Mouse (Mus musculus): ENCODE measurements around the gene Txlnb.
A peak's percentile ranks its signal among the peaks of the same experiment; 100 is the strongest.
"Not testable (repeated sequence)": the region's sequence is repeated elsewhere in the genome, so short reads cannot be mapped to it uniquely, and the experiment has no call there.

The Txlnb gene

DNA sequence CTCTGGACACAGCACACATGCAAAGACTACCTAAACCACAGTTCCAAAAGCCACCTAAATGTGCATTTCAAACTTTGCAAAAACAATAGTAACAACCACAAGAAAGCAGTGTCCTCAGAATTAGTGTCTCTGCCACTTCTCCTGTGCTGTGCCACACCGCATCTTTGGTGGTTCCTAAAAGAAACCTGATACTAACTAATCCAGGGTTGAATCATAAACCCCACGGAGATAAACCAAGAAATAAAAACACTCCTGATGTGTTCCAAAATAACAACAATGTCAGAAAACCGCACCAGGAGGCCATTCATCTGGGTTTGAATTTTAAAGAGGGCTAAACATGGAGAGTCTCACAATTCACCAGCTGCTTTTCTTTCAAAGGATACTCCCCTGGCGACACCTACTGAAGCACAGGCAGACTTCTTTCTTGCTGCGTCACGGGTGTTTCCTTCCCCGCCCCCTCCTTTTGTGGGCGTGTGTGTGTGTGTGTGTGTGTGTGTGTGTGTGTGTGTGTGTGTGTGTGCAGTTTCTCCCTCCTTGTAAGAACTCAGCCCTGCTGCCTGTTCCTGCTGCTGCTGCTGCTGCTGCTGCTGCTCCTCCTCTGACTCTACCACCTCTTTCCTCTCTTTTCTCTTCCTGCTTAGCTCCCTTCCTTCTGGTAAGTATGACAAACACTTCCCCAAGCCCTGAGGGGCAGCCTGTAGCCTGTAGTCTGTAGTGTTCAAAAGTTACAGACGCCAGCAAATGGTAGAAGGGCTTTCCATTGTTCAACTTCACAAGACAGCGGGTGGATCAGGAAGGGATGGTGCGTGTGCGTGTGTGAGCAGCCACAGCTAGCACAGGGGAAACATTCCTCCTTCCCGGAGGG, at the start of gene Txlnb:
Txlnb (plus strand) TSS at position 460 of the 865 bp plus-strand sequence.
- peak; percentile 84 for DNase-seq (ENCODE audit: low read depth)

DNA sequence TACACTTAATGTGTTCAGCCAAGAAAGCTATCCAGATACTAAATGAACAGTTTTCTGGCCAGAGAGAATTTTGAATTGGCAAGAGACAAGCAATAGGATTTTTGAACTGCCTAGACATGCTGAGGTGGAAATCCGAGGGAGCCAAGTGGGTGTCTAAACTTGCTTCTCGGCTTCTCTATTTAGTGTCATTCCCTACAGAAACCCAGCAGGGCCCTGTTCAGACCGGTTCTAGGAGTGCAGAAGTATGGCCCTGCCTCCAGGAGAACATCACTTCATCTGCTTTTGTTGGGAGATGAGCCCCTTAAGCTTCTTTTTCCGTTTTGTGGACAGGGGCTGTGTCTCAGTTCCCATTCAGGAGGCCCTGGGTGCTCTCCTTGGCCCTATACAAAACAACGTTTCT, 43.5 kb upstream of the Txlnb start:
- DNase-seq (ENCODE audit: low read depth) = no peak

DNA sequence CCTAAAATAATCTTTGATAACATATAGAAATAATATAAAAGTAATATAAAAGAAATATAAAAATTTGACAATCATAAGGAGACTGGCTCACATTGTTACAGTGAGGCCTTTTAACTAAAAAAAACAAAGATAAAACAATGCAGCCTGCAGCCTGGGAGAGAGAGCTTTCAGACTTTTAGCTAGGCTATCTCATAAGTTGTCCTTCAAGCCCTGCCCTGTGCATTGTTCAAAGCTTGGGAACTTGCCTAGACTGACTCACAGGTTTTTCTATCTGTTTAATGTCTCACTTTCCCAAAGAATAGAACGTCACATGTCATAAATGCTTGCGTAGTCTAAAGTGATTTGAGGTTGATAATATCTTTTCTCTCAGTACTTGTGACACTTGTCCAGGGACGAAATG, 36.3 kb upstream of the Txlnb start:
- DNase-seq (ENCODE audit: low read depth) = no peak

DNA sequence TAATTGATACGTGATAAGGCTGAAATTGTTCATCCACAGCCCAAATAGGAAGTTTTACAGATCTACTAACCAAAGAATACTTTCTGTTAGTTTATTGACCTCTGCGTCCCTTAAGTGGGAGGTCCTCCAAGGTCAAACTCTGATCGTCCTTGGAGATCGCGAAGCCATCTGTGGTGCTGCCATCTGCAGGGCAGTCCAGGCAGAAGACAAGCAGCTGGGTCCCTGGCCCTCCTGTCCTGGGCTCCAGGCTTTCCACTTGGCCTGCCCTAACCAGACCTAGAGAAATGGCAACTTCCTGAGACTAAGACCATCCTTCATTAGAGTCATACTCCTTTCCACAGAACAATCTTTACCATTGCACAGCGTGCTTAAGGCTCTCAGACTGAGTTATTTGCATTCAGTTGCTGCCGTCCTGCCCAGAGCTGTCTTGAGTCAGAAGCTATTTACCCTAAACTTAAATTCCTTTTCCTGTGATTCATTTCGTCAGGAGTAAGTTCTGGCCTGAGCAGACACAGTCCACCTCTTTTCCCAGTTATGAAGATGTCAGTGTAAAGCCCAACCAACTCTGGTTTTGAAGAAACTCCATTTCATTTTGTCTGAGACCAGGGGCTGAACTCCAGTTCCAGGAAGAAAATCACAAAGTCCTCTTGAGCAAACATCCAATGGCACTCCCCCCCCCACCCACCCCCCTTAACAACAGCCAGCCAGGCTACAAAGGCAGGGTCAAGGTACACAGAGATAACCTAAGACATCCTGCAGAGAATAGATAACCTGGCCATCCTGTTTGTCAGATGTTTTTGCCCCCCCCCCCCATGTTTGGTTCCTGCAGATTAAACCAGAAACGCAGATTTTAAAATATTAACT, 35.0 kb upstream of the Txlnb start:
- no peak for DNase-seq (ENCODE audit: low read depth)

- no peak for DNase-seq (ENCODE audit: low read depth)
Observed at GRCm38 (mm10) chr10:17761652-17762051, 34.4 kb upstream of the Txlnb start.

GRCm38 (mm10) chr10:17762946-17763345, 33.1 kb upstream of the Txlnb start:
- no peak for DNase-seq (ENCODE audit: low read depth)

DNA sequence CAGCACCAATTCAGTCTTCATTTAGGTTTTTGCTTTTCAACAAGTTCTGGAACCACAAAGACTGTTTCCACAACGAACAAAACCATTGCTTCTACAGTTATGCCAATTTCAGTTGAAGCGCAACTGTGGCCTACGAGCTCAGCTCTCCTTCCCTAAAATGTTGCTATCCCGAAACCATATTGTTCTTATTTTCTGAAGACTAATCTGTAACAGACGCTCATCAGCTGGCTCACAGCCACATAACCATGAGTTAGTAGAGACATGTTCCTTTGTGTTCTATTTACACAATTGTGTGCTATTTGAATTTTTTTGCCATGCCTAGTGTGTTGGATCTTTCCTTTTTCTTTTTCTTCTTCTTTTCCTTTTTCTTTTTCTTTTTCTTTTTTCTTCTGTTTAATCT, 26.2 kb upstream of the Txlnb start:
- DNase-seq (ENCODE audit: low read depth) = no peak

- peak; percentile 81 for DNase-seq (ENCODE audit: low read depth)
Observed at GRCm38 (mm10) chr10:17772364-17772763, 23.7 kb upstream of the Txlnb start.

DNA sequence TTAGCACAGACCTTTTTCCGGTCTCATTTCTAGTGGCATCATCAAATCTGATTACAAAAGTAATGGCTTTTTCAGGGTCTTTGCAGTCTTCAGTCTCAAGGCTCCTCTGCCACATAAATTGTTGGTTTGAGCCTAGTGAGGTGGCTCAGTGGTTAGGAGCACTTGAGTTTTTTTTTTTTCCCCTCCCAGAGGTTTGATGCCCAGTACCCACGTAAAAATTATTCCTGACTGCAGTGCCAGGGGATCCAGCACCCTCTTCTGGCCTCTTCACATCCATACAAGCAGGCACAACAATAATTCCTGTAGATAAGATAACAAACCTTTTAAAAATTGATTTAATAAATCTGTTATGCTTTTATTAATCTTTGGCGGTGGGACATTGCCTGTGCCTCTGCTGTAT, 21.7 kb upstream of the Txlnb start:
- DNase-seq (ENCODE audit: low read depth) = no peak

DNA sequence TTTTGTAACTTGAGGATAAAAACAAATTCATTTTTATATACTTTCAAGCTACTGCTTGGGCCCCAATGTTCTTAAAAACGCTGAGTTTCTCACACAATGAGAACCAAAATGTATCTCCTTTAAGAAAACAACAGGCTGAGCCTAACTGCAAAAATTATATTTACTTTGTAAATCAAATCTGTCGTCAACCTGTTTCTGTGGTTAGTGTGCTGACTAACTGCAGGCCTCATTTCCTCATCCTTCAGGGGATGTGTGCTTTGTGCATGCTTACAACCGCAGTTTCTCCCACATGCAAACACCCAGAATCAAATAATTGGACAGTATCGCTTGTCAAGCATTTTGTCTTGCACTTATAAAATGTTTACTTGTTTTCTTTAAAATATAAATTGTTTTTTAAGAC, 20.9 kb upstream of the Txlnb start:
- peak; percentile 32 for DNase-seq (ENCODE audit: low read depth)

DNA sequence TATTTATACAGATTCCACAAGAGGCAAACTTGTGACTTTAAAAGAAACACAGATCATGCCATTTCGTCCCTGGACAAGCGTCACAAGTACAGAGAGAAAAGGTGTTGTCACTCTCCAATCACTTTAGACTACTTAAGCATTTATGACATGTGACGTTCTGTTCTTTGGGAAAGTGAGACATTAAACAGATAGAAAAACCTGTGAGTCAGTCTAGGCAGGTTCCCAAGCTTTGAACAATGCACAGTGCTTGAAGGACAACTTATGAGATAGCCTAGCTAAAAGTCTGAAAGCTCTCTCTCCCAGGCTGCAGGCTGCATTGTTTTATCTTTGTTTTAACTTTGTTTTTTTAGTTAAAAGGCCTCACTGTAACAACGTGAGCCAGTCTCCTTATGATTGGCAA, 19.3 kb upstream of the Txlnb start:
- DNase-seq (ENCODE audit: low read depth) = not testable (repeated sequence)

DNA sequence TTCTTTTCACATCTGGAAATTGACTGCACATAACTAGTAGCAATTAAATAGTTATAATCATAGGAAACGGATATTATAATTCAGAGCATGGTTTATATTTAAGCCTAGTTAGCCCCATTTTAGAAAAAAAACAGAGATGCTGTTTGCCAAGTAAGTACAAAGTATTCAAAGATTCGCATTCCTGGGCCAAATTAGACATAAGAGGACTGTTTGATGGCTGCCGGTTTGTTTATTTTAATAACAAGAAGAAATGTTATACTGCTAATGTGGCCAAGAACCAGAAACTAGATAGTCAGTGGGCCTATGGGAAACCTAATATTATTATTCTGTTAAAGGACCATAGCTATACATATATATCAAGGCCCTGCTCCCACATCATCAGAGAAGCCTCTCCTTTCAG, 9.3 kb upstream of the Txlnb start:
- no peak for DNase-seq (ENCODE audit: low read depth)

DNA sequence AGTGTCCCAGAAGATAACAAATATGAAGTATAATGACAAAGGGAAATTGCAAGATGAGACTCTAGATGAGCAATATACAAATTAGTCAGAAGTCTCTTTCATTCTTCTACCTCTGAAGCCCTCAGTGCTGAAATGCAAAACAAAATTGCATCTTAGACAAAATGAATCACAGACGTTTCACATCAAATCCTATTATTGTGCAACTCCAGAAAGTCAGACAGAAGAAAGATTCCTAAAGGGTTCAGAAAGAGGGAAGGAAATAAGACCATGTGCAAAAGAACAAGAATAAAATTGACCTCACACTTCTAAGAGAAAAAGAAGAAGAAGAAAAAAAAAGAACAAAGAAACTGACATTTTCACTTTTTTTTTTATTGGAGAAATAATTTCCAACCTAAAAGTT, 8.1 kb upstream of the Txlnb start:
- no peak for DNase-seq (ENCODE audit: low read depth)

- DNase-seq (ENCODE audit: low read depth) = no peak
Observed at GRCm38 (mm10) chr10:17788347-17788746, 7.7 kb upstream of the Txlnb start.

- no peak for DNase-seq (ENCODE audit: low read depth)
Observed at GRCm38 (mm10) chr10:17793926-17794325, 2.1 kb upstream of the Txlnb start.

DNA sequence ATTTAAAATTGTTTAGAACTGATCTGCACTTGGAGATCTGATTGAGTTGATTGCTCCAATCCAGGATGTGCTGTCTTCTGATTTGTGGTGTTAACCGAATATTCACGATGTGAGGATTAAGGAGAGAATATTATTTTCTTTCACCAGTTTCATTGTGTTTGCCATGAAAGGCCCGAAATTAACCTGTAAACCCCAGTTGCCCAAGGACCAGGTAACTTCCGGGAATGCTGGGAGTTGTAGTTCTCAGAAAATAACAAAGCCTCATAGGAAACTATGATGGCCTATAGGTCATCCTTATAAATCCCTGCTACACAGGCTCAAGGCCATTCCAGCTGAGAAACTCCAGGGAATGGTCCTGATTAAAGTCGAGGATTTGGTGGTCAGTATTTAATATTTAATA, 1.6 kb upstream of the Txlnb start:
- no peak for DNase-seq (ENCODE audit: low read depth)

- DNase-seq (ENCODE audit: low read depth) = no peak
Observed at GRCm38 (mm10) chr10:17795227-17795626, 799 bp upstream of the Txlnb start.

GRCm38 (mm10) chr10:17796846-17797631, 1.0 kb downstream of the Txlnb start:
- peak; percentile 65 for DNase-seq (ENCODE audit: low read depth)

- no peak for DNase-seq (ENCODE audit: low read depth)
Observed at GRCm38 (mm10) chr10:17797681-17798080, 1.7 kb downstream of the Txlnb start.

DNA sequence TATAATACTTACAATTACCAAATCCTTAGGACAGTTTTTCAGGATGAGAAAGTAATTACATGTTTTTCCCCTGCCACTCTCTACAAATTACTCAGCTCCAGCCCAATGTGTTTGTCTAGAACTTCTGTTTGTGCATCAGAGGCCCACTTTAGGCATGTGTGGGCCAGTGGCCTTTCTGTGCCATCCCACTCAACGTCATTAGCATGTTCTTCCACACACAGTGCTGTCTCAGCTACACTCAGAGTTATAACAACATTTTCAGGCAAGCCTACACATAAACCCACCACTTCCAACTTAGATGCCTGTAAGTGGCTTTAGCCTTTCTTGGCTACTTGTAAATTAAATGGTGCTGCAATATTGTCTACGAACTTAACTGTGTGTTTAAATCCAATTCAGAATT, 5.8 kb downstream of the Txlnb start:
- DNase-seq (ENCODE audit: low read depth) = no peak

DNA sequence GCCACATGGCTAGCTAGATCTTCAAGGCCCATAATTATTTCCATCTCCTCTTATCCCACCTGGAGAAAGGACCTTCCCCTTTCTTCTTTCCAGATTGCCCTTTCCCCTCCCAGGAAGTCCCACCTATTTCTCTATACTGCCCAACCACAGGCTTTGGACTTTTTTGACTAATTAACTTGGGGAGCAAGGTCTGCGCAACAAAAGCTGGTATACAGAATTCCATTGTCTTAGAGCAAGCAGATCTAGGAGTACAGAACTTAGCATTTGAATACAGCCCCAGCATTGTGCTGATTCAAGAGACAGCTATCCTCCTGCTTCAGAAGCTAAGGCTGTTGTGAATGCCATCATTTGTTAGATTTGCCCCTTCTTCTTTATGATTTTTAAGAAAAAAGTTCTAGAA, 12.5 kb downstream of the Txlnb start:
- DNase-seq (ENCODE audit: low read depth) = no peak

- DNase-seq (ENCODE audit: low read depth) = no peak
Observed at GRCm38 (mm10) chr10:17815052-17815451, 19.0 kb downstream of the Txlnb start.
